Mouse (Mus musculus) layer of hippocampus, adult 9-10 months (tissue): ENCODE results near the gene Rhbg.

Source experiments
- DNase-seq: peaks from one replicate; pipeline ENCODE4 v3.0.0; 2022; ENCODE audit warnings: low spot score

Gene Rhbg

DNA sequence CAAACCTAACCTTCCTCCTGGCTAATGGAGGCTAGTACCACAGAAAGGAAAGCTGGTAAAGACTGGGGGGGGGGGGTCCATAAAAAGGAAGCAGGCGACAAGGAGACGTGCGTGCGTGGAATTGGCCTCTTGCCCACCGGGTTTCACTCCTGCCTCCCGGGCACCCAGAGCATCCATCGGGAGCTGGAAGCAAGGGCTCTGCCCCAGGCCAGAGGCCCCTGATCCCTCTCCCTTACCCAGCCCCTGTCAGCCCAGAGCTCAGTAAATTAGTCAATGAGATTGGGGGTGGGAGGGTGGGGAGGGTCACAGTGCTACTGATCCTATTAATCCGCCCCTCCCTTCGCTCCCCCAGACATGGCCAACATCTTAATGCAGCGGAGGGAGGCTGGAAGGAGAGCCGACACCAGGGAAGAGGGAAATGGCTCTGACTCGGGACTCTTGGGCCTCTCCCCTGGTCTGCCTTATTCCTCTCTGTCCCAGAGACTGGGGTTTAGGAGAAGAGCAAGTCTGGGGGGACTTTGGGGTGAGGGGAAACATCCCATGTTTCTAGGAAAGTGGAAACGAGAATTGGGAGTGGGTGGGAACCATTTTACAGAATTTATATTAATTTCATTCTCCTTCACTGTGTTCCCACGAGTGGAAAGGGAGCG, 46.9 kb downstream of the Rhbg start:
- DNase-seq, result no peak

DNA sequence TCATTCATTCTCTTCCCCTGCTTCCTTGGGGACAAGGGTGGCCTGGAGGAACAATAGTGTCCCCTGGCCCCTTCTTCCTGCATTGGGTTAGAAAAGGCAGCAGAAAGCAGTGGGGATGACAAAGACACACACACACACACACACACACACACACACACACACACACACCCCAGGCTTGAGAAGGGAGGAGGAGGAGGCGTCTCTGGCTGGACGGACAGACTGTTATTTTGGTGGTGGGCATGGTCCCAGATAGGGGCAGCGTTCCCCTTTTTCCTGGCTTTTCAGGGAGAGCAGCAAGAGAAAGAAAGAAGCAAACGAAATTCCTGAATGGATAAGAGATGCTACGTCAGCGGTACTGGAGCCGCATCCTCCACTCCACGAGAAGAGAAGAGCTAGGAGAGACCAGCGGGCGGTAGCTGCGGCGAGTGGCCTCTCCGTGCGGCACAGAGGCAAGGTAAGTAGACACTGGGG, 47.6 kb downstream of the Rhbg start:
- DNase-seq, result no peak

DNA sequence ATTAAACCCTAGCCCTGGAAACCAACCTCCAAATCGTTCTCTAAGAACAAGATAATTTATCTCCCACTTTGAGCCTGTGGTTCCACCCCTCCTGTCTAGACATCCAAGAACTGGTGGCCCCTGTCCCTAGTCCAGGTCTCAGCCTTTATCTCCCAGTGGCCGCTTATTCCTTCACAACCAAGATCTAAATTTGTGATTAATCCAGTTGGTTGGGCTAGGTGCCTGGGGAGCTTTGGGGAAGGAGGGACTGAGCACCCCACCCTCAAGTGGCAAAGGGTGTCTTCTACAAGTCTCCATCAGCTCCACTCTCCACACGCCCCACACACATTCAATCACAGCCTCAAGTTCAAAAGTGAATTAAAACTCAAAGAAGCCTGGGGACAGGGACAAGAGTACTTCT, 48.0 kb downstream of the Rhbg start:
- DNase-seq, result no peak

DNA sequence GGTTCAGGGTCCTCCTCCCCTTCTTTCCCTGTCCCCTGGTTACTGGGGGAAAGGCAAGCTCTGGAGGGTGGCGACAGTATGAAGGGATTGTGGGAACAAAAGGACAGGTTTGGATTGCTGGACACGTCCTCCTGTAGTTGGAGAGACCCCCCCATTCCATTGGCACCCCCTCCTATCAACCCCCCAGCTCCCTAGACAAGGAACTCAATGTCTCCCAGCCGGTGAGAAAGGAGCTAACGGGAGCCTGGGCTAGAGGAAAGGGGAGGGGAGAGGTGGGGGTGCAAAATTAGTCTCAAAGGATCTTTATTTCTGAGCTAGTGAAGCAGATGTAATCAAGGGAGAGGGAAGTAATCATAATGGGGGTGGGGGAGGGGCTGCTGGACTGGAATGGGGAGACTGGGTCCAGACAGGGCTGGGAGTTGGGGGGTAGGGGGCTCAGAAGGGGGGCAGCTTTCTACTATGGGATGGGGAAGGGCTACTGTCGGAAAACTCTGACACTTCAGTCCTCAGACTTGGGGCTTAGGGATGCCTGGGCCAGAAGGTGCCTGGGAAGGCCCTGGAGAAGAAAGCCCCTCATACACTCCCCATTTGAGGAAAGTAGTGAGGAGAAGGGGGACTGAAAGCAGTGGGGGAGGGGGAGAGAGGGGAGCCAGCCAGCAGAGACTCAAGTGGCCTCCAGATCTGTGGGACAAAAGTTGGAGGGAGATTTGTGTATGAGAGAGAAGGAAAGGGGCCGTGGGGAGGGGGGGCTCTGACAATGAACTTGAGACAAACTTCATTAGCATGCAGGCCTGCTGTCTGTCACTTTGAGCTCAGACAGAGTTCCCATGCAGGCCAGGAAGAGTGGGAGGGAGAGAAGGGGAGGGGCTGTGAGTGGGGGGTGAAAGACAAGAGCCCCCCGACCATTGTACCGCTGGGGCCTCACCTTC, 48.7 kb downstream of the Rhbg start:
- DNase-seq, result no peak

DNA sequence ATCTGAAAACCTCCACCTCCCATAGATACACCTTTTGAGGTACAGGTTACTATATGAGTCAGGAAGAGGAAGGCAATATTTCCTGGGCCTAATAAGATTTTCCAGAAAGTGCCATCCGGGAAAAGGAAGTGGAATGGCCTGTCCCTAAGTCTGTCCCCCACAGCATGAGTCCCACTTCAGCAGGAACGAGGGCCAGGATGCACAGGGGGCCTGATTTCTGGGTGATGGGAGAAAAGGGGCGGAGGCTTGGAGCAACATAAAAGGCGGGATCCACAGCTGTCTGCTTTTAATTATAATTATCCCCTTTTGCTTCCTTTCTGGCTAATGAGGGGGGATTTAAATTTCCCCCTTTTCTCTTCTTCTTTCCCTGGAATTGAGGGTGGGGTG, 49.3 kb downstream of the Rhbg start:
- no peak for DNase-seq

DNA sequence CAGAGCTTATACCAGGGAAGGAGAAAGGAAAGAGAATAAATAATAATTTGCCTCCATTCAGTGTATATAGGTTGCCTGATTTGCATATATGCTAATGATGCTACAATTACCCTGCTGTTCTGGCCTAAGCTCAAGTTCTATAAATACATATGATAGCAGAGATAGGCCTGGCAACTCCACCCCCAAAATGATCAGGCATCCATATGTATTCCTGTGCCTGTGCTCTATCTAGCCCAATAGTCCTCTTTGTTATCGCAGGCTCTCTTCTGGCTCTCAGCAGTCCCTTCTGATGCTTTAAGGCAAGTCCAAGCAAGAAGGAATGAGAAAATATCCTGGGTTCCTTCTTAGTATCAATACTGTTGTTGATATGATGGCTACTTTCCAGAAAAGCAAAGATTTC, 49.8 kb downstream of the Rhbg start:
- no peak for DNase-seq

DNA sequence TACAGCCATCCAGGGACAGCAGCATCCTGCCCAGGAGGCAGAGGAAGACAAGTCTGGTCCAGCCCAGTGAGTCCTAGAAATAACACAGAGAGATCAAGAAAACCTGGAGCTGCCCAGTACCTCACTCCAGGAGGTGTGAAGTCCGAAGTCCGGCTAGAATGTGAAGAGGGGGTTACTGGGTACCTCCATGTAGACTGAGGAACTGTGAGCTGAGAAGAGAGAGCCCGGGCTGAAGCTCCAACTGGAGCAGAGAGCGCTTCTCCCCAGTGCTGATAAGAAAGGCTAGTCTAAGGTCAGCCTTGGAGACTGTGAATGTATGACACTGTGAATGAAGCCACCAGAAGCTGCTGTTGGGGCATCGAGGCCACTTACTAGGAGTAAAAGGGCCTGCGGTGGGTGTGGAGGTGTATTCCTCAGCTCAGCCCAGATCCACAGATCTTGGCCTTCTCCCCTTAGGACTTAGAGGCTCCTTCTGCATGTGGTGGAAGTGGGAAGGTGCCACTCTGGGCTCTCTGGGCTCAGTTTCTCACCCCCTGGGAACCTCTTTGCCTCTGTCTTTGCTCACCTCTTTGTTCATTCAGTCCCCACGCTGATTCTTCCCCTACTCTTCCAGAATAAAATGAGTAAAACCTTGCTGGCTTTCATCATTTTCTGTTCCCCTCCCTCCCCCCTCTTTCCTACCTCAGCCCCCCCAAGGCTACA, 50.4 kb downstream of the Rhbg start:
- no peak for DNase-seq

DNA sequence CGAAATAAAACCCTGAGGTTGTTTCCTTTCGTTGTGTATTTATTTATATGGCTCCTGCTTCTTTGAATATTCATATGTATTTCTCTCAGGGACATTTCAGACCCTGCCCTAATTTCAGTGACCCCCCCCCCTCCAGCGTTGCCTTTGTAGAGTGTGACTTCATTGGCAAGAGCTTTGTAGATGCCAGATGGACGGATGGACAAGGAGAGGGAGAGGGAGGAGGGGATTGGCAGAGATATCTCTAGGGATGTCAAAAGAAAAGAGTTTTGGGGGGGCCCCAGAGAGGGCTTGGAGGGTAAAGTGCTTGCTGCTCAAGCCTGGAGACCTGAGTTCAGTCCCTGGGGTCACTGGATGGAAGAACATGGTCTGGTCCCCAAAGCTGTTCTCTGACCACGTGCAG, 51.1 kb downstream of the Rhbg start:
- no peak for DNase-seq

DNA sequence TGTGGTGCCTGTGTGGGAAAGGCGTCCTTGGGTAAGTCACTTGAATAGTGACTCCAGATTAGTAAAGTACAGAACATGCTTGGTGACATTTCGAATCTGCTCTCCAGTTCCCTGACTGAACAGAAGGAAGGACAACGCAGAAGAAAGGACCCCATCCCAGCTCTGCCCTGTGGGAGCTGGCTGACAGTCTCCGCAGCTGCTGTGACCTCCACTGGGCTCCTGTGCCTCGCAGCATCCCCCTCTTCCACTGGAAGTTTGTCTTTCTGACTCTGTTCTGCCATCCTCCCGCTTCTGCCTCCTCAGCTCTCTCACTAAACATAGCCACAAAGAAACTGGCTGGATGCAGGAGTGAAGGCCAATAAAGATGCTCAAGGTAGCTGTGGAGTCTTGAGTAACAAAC, 51.5 kb downstream of the Rhbg start:
- DNase-seq, result no peak

DNA sequence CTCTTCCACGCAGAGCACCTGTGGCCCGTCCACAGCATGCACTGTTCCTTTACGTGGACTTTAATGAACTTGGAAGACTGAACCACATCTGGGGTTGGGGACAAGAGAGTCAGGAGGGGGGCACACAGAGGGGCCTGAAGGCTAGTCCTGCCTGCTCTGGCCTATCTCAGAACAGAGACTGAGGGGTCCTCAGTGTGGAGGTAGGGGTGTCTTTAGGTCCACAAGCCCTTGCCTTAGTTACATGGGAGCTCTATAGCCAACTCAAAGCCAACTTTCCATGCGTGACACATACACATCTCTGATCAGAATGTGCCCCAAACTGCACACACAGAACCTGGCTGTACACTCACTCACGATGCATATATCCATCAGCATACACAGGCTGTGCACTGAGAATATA, 52.9 kb downstream of the Rhbg start:
- no peak for DNase-seq

DNA sequence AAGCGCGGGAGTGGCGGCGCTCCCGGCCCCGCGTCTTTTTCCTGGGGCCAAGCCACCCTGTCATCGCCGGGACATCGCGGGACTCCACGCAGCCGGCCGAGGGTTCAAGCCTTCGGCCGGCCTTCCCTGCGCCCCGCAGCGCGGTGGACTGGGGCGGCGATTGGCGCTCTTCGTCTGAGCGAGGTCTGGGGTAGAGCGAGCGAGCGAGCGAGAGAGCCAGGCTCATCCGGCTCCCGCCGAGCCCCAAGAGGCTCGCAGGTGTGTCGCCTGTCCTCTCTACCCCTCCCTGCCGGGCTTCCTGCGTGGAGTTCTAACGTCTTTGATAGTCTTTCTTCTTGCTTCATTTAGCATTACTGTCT, 53.6 kb downstream of the Rhbg start:
- no peak for DNase-seq

DNA sequence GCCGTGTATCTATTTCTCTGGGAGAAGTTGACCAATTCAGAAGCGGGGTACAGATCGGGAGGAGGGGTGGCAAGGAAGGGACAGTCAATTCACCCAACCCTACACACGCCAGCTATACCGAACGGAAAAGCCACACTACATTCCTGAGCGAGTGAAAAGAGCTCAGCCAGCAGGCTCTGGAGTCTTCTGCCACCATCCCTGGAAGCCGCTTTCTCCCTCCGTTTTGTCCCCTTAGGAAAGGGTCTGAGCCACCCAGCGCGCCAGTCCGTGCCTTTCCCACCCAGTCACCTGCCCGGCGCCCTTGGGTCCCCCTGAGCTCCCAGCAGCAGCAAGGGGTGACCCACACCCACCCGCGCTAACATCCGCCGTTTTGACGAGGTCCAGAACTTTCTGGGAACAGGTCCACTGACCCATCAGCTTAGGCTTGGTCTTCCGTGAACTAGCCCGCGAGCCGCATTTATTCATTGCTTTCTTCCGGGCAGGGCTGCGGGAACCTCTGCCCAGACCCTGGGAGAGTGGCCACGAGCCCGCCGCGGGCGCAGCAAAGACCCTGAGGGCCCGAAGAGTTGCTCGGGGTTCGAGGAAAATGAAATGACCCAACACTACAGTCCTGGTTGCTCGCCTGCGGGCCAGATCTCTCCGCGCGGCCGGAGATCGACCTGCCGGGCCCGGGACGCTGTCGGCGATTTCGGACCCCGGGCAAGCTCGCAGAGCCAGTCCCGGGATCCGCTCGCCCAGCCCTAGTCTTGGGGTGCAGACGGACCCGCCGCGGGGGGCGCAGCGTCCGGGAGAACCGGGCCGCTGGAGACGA, 54.1 kb downstream of the Rhbg start:
- no peak for DNase-seq

DNA sequence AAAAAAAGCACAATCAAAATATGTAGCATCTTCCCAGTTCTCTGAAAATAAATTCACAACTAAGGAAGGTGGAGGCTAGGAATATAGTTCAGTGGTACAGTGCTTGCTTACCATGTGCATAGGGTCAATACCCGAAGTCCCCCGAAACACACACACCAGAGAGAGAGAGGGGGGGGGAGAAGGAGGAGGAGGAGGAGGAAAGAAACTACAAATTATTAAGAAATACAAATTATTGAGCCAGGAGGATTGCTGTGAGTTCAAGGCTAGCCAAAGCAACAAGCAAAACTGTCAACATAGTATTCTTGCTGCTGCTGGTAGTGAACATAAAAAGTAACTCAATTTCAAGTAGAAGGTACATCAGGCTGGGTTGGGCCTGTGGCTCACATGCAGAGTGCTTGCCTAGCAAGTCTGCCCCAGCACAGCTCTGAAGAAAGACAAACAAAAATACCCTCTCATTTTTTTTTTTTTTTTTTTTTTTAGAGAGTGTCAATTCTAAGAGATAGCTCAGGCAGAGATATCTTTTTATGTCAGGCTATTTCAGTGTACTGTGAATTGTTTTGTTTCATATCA, 54.9 kb downstream of the Rhbg start:
- DNase-seq, result no peak

DNA sequence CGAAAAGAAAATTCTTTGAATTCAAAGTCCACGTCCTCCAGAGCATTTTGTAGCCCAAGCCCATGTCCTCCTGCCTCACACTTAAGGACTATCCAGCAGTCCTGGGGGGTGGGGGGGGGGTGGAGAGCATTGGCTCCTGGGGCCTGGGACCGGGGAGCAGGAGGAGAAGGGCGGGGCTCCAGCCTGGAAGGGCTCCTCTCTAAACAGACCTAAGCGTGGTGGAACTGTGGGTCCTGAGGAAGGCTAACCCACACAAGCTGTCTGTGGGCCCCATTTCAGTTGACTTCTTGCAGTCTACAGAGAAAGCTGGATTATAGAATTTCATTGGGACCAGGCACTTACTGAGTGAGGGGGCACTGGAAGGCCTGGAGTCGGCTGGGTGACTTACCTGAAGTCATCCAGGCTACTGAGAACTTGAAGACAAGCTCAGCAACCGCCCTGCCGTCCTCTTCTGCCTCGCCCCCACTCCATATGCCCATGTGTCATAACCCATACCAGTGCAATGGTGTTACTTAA, 55.9 kb downstream of the Rhbg start:
- DNase-seq, result no peak

DNA sequence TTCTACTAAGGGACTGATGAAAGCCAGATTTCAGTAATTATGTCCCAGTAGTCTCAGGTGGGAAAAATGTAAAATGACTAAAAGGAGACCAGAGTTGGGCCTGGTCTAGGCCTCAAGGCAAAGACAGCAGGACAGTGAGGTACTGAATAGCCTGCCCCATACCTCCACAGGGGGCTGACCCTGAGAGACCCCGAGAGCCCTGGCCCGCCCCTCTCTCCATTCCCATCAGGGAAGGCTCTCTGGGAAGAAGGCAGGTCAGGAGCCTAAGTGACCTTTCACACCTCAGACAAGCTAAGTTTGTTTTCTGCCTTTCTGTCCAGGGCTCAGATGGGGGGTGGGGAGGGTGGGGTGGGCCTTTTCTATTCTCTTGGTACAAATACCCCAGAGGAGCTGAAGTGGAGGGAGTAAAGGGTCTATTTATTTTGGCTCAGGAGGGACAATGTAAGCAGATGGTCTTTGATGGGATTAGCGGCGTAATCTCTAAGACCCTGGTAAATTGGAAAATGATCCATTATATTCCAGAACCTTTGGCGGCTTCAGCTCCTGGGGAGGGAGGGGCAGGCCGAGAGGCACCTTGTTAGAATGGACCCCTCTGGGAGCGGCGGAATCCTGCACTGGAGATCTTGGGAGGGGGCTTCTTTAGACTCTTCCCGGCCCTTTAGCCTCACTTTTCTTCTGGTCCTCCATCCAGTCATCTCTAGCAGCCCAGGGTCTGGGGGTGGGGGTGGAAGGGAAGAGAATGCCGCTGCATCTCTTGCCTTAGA, 56.6 kb downstream of the Rhbg start:
- DNase-seq, result no peak
